Mouse (Mus musculus) liver, embryonic 14.5 days (tissue): ENCODE results near the gene Lyzl4.

Experiments
- CTCF ChIP-seq: IDR thresholded peaks from 2 replicates; pipeline ENCODE4 v1.5.1; 2016; ENCODE audit warnings: antibody characterized with exemption, low read depth, control low read depth
- EP300 ChIP-seq: IDR thresholded peaks from 2 replicates; pipeline ENCODE4 v1.6.1; 2016; ENCODE audit warnings: antibody characterized with exemption, low read depth

DNA sequence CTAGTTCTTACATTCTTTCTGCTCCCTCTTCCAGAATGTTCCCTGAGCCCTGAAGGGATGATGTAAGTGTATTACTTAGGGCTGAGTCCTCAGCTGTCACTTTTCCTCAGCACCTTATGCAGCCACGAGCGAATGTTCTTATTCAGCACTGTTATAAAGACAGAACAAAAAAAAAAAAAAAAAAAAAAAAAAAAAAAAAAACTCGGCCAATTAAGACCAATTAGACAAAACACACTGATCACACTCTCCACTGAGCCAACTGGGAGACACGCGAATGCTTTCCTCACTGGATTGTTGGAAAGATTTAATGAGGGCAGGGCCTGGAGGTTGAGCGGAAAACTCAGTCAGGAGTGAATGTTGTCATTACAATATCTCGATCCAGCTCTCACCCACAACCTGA, 81.4 kb downstream of the Lyzl4 start:
- no peak for TF ChIP-seq CTCF
- TF ChIP-seq EP300, result no peak
